Mouse (Mus musculus): ENCODE data around the gene Kat8.
"Not testable (repeated sequence)": the region's sequence is repeated elsewhere in the genome, so short reads cannot be mapped to it uniquely, and the experiment has no call there.

Kat8 gene

GRCm38 (mm10) chr7:127912190-127912871 lies at the start of gene Kat8:
Gene Kat8, plus strand, starts transcription at chr7:127912516.
- peak; percentile 80 for DNase-seq

- no peak for DNase-seq
These were observed 45.9 kb upstream of the Kat8 start for GRCm38 (mm10) chr7:127866434-127866833.

GRCm38 (mm10) chr7:127867641-127868040 lies 44.7 kb upstream of the Kat8 start:
- no peak for DNase-seq

- no peak for DNase-seq
These were observed 43.0 kb upstream of the Kat8 start for GRCm38 (mm10) chr7:127869149-127869810.

DNA sequence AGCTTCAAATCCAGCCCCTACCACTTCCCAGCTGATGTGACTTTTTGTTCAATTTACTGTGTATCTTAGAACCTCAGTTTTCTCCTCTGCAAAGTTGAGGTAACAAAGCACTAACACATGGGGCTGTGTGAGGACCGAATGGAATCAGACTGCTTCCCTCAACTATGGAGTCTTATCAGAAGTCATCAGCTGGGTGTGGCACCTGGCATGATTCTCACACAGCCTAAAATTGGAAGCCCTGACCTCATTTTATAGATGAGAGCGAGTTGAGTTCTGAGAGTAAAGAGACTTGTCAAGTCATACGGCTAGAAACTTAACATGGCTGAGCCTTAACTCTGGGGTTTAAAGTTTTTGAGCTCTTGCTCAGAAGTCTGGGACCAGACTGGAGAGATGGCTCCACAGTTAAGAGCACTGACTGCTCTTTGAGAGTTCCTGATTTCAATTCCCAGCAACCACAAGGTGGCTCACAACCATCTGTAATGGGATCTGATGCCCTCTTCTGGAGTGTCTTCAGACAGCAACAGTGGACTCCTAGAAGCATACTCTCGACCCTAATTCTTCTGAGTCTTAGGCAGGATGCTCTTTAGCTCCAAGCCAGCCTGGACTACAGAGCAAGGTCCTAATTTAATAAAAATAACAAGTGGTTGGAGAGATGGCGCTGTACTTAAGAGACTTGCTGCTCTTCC lies 42.0 kb upstream of the Kat8 start:
- DNase-seq, result no peak

GRCm38 (mm10) chr7:127874812-127875626 lies 37.3 kb upstream of the Kat8 start:
- DNase-seq, result no peak

GRCm38 (mm10) chr7:127875627-127876001 lies 36.7 kb upstream of the Kat8 start:
- peak; percentile 95 for DNase-seq

DNA sequence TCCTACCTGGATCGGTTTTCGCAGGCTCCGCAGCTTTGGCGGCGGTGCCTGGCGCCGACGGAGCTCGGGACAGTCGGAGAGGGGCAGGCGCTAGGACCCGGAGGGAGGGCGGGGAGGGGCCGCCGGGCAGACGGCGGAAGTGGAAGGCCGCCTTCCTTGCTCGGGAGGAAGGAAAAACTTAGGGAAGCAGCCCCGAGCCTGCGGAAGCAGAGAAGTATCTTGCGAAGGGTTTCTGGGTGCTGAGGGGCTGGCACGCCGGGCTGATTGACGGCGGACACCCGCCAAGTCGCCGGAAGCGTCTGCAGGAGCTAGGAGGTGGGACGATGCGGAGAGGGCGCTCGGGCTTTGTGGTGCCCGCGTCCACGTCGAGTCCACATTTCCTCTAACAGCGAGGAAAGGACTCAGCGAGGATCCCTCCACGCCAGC lies 36.3 kb upstream of the Kat8 start, which contains the start of gene Zfp646:
TSS of gene Zfp646 (plus strand) at position 181 of the 426 bp plus-strand sequence.
- no peak for DNase-seq

GRCm38 (mm10) chr7:127876467-127877348 lies 35.6 kb upstream of the Kat8 start, which contains the start of gene Zfp668:
Gene Zfp668, minus strand, starts transcription at chr7:127876828.
- DNase-seq, result peak; percentile 84

DNA sequence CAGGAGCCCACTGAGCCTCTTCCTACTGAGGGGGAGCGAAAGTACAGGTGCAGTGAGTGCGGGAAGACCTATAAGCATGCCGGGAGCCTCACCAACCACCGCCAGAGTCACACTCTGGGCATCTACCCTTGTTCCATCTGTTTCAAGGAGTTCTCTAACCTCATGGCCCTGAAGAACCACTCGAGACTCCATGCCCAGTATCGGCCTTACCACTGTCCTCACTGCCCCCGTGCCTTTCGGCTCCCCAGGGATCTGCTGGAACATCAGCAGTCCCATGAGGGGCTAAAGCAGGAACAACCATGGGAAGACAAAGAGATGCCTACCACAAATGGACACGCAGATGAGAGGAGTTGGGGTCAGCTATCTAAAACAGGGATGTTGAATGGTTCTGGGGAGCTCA lies 33.0 kb upstream of the Kat8 start:
- no peak for DNase-seq

- DNase-seq, result no peak
These were observed 31.9 kb upstream of the Kat8 start for GRCm38 (mm10) chr7:127880431-127880830.

DNA sequence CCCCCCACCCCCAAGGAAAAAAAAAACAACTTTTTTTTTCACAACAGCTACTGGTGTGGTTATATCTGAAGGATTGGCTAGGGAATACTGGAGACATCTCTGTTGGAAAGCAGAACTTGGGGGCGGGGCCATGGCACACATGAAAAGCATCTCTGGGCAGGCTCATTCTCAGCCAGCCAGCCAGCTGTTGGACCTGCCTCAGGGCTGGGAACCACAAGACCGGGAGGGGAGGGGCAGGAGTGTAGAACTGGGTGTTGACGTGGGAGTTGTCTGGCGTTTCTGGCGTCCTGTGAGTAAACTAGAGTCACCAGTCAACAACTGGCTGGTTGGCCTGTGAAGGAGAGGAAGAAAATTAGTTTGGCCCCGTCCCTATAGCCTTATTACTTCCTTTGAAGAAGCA lies 26.4 kb upstream of the Kat8 start:
- no peak for DNase-seq

GRCm38 (mm10) chr7:127886551-127886950 lies 25.8 kb upstream of the Kat8 start:
- no peak for DNase-seq

DNA sequence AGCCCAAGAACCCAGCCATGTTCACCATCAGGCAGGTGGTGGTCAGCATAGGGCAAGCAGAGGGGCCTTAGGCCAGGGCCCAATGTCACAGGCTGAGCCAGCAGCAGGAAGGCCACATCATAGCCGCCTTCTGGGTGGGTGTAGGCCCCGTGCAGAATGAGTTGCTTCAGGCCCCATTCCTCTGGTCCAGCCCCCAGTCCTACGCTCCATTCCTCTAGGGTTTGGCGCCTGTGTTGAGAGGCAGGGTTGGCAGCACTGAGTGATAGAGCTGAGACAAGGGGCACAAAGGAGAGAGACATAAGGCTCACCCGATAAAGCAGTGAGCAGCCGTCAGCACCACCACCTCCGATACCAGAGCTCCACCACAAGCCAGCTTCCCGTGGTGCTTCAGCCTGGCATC lies 25.1 kb upstream of the Kat8 start:
- DNase-seq, result no peak

DNA sequence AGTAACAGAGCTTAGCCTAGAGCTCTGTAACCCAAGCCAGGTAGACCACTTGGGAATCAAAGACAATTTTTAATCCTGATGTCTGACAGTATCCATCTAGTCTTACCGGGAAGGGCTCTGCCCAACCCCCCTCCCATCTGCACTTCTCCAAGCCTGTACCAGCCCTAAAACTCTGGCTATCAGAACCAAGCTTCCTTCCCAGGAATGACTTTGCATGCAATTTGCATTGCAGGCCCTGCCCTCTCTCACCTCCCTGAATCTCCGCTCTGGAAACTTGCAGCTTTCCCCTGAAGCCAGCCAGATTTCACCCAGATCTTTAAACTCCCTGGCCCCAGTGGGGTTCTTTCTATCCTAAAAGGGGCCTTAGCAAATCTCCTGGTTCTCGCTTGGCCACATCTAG lies 24.5 kb upstream of the Kat8 start:
- no peak for DNase-seq

DNA sequence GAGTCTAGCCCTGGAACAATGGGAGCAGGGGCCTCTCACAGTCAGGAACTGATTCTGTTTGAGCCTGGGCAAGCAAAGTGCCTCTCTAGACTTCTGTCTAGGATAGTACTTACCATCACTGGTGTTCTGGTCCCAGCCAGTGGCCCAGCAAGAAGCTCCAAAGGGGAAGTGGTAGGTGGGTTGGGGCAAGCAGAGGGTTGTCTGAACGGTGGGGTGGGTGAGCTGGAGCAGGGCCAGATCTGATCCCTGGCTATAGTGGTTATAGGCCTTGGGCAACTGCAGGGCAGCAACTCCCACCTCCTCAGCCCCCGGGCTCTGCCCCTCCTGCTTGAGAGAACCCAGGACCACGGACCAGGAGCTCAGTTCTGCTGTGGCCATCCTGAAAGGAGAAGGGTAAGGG lies 23.5 kb upstream of the Kat8 start:
- DNase-seq, result no peak

- no peak for DNase-seq
These were observed 21.5 kb upstream of the Kat8 start, which contains the start of gene Prss53 for GRCm38 (mm10) chr7:127890798-127891197. Gene Prss53, minus strand, starts transcription at chr7:127890970.

DNA sequence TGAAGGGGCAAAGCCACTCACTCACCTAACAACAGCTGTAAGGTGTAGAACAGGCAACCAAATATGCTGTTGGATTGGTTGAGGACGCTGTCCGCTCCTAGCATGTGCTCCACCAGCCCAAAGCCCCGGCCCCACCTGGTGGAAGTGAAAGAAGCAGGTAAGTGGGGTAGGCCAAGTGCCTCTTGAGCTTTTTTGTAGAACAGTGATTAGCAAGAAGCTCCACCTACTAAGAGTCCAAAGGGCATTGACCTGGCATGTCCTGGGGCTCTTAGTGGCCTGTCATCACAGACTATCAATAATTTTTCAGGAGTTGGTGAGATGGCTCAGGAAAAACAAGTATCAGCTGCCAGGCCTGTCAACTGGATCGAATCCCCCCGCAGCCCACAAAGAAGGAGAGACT lies 17.8 kb upstream of the Kat8 start:
- no peak for DNase-seq

- peak; percentile 96 for DNase-seq
These were observed 16.9 kb upstream of the Kat8 start, which contains the start of the genes Gm21974 and Vkorc1 for GRCm38 (mm10) chr7:127895442-127895841. Gene Gm21974, minus strand, starts transcription at chr7:127895454. Gene Vkorc1, minus strand, starts transcription at chr7:127895617.

- not testable (repeated sequence) for DNase-seq
These were observed 16.4 kb upstream of the Kat8 start for GRCm38 (mm10) chr7:127895891-127896290.

DNA sequence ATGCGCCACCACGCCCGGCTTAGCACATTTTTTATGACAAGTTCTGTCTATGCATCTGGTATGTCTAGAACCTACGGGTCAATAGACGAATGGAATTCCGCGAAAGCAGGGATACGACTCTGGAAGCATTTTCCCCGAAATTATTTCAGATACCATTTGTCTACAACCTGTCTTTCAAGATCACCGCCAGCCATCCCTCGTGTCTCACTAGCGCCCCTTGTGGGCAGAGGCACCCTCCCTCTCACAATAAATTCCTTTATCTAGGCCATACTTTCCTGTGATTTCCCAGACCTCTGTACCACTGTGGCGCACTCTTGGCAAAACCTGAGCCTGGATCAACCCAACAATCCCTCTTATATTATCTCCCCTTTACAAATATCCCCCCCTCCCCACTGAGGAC lies 15.9 kb upstream of the Kat8 start:
- DNase-seq, result peak; percentile 63

DNA sequence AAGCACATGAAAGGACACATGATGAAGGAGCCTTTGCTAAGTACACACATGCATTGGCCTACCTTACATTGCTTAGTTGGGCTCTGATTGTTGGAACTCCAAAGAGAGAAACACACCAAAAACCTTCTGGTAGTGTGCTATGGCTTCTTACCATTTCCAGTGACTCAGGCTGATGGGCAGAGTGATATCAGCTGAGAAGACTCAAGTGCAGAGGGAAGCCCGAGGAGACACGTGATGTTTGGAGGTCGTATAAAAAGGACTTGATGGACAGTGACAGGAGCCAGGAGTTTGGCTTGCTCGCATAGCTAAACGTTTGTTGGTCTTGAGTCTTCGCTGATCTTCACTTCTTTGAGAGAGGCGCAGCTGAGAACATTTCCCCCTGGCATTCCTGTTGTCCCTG lies 14.8 kb upstream of the Kat8 start:
- DNase-seq, result no peak
